Mouse (Mus musculus) CH12.LX (cell line): ENCODE measurements around the gene Dok1. TPM values are rescaled to one million over a fixed set of nuclear protein-coding genes. Genes with fewer than 3 reads are reported as not detected.
A peak's percentile ranks its signal among the peaks of the same experiment; 100 is the strongest.

Experiments used
- DNase-seq: peaks from one replicate; pipeline ENCODE4 v3.0.0-alpha.2; 2013; ENCODE audit errors: extremely low read depth
- H3K27ac ChIP-seq: 2 replicates; pipeline ENCODE4 v1.5.1; 2012; ENCODE audit warnings: low read depth, mild to moderate bottlenecking, control low read depth, moderate library complexity; ENCODE audit not compliant: insufficient read depth
- H3K27me3 ChIP-seq: replicated peaks from 2 replicates; pipeline ENCODE3; 2012; ENCODE audit warnings: inconsistent platforms
- H3K36me3 ChIP-seq, 2 experiments: replicated peaks in 1 of 2; 2 replicates each; pipeline versions ENCODE3 to v1.6.1; 2012; ENCODE audit warnings: inconsistent platforms in 1 of 2, low read length in 1 of 2, mild to moderate bottlenecking in 1 of 2, mixed read lengths in 1 of 2, moderate library complexity in 1 of 2; ENCODE audit not compliant: control insufficient read depth in 1 of 2, insufficient read depth in 1 of 2
- H3K4me1 ChIP-seq, 2 experiments: 2 replicates each; pipeline ENCODE4 v1.6.1; 2012; ENCODE audit warnings: inconsistent platforms in 1 of 2, moderate library complexity in 1 of 2; ENCODE audit not compliant: insufficient read depth in 2 of 2, control insufficient read depth in 1 of 2
- H3K4me2 ChIP-seq: 2 replicates; pipeline ENCODE4 v1.6.1; 2012; ENCODE audit warnings: low read depth, mild to moderate bottlenecking, control low read depth; ENCODE audit not compliant: poor library complexity, insufficient read depth, severe bottlenecking
- H3K4me3 ChIP-seq, 3 experiments: fragments of 150-350 bp in 1 of 3; sonication (generic) in 1 of 3; replicated peaks in 1 of 3; 2 replicates each; pipeline versions ENCODE3 to v1.5.1; 2011 to 2012; ENCODE audit warnings: low read depth in 2 of 3, low read length in 2 of 3, mild to moderate bottlenecking in 2 of 3, moderate library complexity in 2 of 3, control low read depth in 1 of 3, improper control_type of control experiment in 1 of 3, inconsistent platforms in 1 of 3, mixed read lengths in 1 of 3; ENCODE audit not compliant: poor library complexity in 1 of 3
- H3K79me2 ChIP-seq: replicated peaks from 2 replicates; pipeline ENCODE4 v1.6.1; 2012; ENCODE audit warnings: mild to moderate bottlenecking, moderate library complexity; ENCODE audit not compliant: control insufficient read depth, poor library complexity, insufficient read depth, severe bottlenecking; ENCODE audit errors: extremely low read depth
- H3K9ac ChIP-seq: 2 replicates; pipeline ENCODE4 v1.6.1; 2012; ENCODE audit warnings: low read depth, mild to moderate bottlenecking, control low read depth, moderate library complexity; ENCODE audit not compliant: insufficient read depth
- H3K9me3 ChIP-seq: replicated peaks from 2 replicates; pipeline ENCODE3; 2012; ENCODE audit warnings: low read length, inconsistent platforms, mixed read lengths
- E2F4 ChIP-seq: IDR thresholded peaks from 2 replicates; pipeline ENCODE4 v1.6.1; 2011; ENCODE audit warnings: low read depth, low read length, improper control_type of control experiment; ENCODE audit not compliant: insufficient replicate concordance
- GABPA ChIP-seq: IDR thresholded peaks from 2 replicates; pipeline ENCODE4 v1.6.1; 2012; ENCODE audit warnings: low read depth, low read length, improper control_type of control experiment, inconsistent platforms; ENCODE audit not compliant: insufficient replicate concordance
- HCFC1 ChIP-seq: IDR thresholded peaks from 2 replicates; pipeline ENCODE4 v1.6.1; 2012; ENCODE audit warnings: low read depth, mild to moderate bottlenecking, inconsistent platforms, low read length, improper control_type of control experiment
- IRF4 ChIP-seq: IDR thresholded peaks from 2 replicates; pipeline ENCODE4 v1.6.1; 2014; ENCODE audit warnings: low read depth, mild to moderate bottlenecking, inconsistent platforms, low read length, improper control_type of control experiment
- MAFK ChIP-seq: IDR thresholded peaks from 2 replicates; pipeline ENCODE4 v1.6.1; 2011; ENCODE audit warnings: low read length, improper control_type of control experiment; ENCODE audit not compliant: insufficient replicate concordance
- MEF2A ChIP-seq: IDR thresholded peaks from 2 replicates; pipeline ENCODE4 v1.6.1; 2014; ENCODE audit warnings: low read depth, mild to moderate bottlenecking, inconsistent platforms, low read length, improper control_type of control experiment, borderline replicate concordance
- NELFE ChIP-seq: IDR thresholded peaks from 2 replicates; pipeline ENCODE4 v1.6.1; 2011; ENCODE audit warnings: low read depth, low read length, improper control_type of control experiment
- POLR2AphosphoS2 ChIP-seq: IDR thresholded peaks from 2 replicates; pipeline ENCODE4 v1.6.1; 2011; ENCODE audit warnings: low read depth, low read length, improper control_type of control experiment
- RCOR1 ChIP-seq: conservative IDR thresholded peaks from 2 replicates; pipeline ENCODE4 v1.6.1; 2012; ENCODE audit warnings: low read depth, mild to moderate bottlenecking, inconsistent platforms, low read length, improper control_type of control experiment
- TBP ChIP-seq: conservative IDR thresholded peaks from 2 replicates; pipeline ENCODE4 v1.6.1; 2011; ENCODE audit warnings: low read depth, low read length, improper control_type of control experiment
- UBTF ChIP-seq: IDR thresholded peaks from 2 replicates; pipeline ENCODE4 v1.6.1; 2012; ENCODE audit warnings: low read depth, mild to moderate bottlenecking, inconsistent platforms, low read length, improper control_type of control experiment, moderate library complexity
- USF2 ChIP-seq: conservative IDR thresholded peaks from 2 replicates; pipeline ENCODE4 v1.6.1; 2011; ENCODE audit warnings: low read depth, low read length, improper control_type of control experiment
- ZC3H11A ChIP-seq: IDR thresholded peaks from 2 replicates; pipeline ENCODE4 v1.6.1; 2012; ENCODE audit warnings: low read depth, mild to moderate bottlenecking, inconsistent platforms, low read length, improper control_type of control experiment
- ZKSCAN1 ChIP-seq: IDR thresholded peaks from 2 replicates; pipeline ENCODE4 v1.6.1; 2012; ENCODE audit warnings: low read depth, inconsistent platforms, low read length, improper control_type of control experiment, borderline replicate concordance
- ZMIZ1 ChIP-seq: IDR thresholded peaks from 2 replicates; pipeline ENCODE4 v1.6.1; 2012; ENCODE audit warnings: low read depth, mild to moderate bottlenecking, inconsistent platforms, low read length, improper control_type of control experiment
- dilution Hi-C: fragments of 300-500 bp; cut with MboI; formaldehyde crosslinking; loops from 2 replicates; pipeline ENCODE4 v1.14.3; 2020; ENCODE audit warnings: low sequenced_read_pairs; ENCODE audit not compliant: extremely low pct_unique_long_range_greater_than_20kb, extremely low pct_ligation_motif_present
- in situ Hi-C: fragments of 300-500 bp; cut with MboI; formaldehyde crosslinking; loops from 3 replicates; pipeline ENCODE4 v1.14.3; 2019; ENCODE audit warnings: low sequenced_read_pairs, low pct_ligation_motif_present, low pct_unique_long_range_greater_than_20kb, mixed read lengths
- polyA plus RNA-seq: library from polyadenylated mRNA; unstranded; fragments of >175 nt; gene quantifications from 2 replicates; pipeline ENCODE4 v1.2.1, GENCODE M21; 2012; ENCODE audit warnings: low read depth; ENCODE audit not compliant: insufficient read length
- total RNA-seq, 2 experiments: library from RNA; depleted of rRNA; stranded (reverse); fragments of 300-350 nt in 1 of 2; fragments of >200 nt in 1 of 2; gene quantifications; 2 replicates each; pipeline ENCODE4 v1.2.3; 2012 to 2014

Gene Dok1
- total and polyA plus RNA-seq, 3 experiments, result 21.4 to 33.2 (median 23.8) TPM

- dilution Hi-C loops (no loop called here), in situ Hi-C loops (no loop called here)
- Histone ChIP-seq H3K4me3 (peak overlapping the region in 2 of 3 experiments; percentile 48 to 54), H3K4me1 (peaks cover 15 to 29% of the 10 kb centered on the region in 2 experiments), H3K9ac (peak overlapping the region; percentile 92; the same call in 1 of the 2 replicates), H3K36me3 (peaks cover 0 to 2% of the 10 kb centered on the region in 2 experiments), H3K27ac (no peak overlapping the region), H3K9me3 (no peaks in the 10 kb centered on the region), H3K4me2 (peak overlapping the region; percentile 96), H3K79me2 (no peaks in the 10 kb centered on the region; the same call in 1 of the 2 replicates), H3K27me3 (no peaks in the 10 kb centered on the region)
- TF ChIP-seq GABPA (no peak), UBTF (no peak), ZKSCAN1 (no peak), RCOR1 (no peak), IRF4 (no peak), MEF2A (no peak), ZMIZ1 (no peak), TBP (no peak), NELFE (no peak), HCFC1 (no peak), USF2 (no peak)
- no peak for DNase-seq
Observed at GRCm38 (mm10) chr6:83003082-83003481, 30.2 kb downstream of the Dok1 start.

- Histone ChIP-seq H3K4me2 (no peak overlapping the region), H3K9ac (no peak overlapping the region), H3K79me2 (no peaks in the 10 kb centered on the region; the same call in 1 of the 2 replicates), H3K4me3 (no peak overlapping the region), H3K27ac (no peak overlapping the region), H3K27me3 (no peaks in the 10 kb centered on the region), H3K9me3 (peaks cover 5% of the 10 kb centered on the region), H3K4me1 (peaks cover 16 to 29% of the 10 kb centered on the region in 2 experiments), H3K36me3 (peaks cover 0 to 2% of the 10 kb centered on the region in 2 experiments)
- in situ Hi-C loops, result loop anchor here (5.0 to 25.0 kb wide), 2 partner anchors 102 to 287 kb away; partner anchors contain the start of genes Ccdc142 and Gm42688
- no peak for DNase-seq
- no peak for TF ChIP-seq E2F4
- TF ChIP-seq ZC3H11A, result no peak
- TF ChIP-seq MAFK, result no peak
- no peak for TF ChIP-seq POLR2AphosphoS2
- dilution Hi-C loops, result no loop called here
Observed at GRCm38 (mm10) chr6:82999986-83000385, 33.3 kb downstream of the Dok1 start.
